Mouse (Mus musculus): ENCODE results near the gene Cep97. TPM values are rescaled to one million over a fixed set of nuclear protein-coding genes. Genes with fewer than 3 reads are reported as not detected.
"Not testable (repeated sequence)": the region's sequence is repeated elsewhere in the genome, so short reads cannot be mapped to it uniquely, and the experiment has no call there.

Gene Cep97
- polyA plus RNA-seq, 1 experiment = 4.6 TPM

DNA sequence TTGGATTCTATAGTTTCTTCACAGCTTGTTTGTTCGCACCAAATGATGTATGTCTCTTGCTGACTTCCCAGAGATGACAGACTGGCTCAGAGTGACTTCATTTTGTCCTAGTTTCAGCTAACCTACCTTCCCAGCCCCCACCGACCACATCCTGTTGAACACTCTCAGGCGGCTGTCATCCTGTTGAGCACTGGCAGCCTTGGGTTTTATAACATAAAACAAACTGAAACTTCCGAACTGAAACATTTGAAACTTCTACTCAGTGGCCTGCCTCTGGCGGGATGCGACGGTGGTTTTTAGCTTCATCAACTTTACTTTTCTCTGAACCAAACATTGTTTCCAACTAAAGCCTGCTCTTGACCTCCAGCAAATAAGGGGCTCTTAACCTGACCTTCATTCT is 14.3 kb upstream of the Cep97 start:
- TF ChIP-seq USF1 (IDR thresholded peaks at IDR 0.05; ENCODE audit: low read depth) (no peak), REST (IDR thresholded peaks at IDR 0.05; ENCODE audit: insufficient read depth, insufficient read length) (no peak), TCF12 (IDR thresholded peaks at IDR 0.05; ENCODE audit: insufficient read depth, poor library complexity, severe bottlenecking) (no peak), MYOD1 (IDR thresholded peaks at IDR 0.05; ENCODE audit: control insufficient read depth in 1 of 3, insufficient read length in 2 of 3, low read depth in 2 of 3) (no peak), MAX (IDR thresholded peaks at IDR 0.05; ENCODE audit: low read depth) (no peak), SRF (IDR thresholded peaks at IDR 0.05; ENCODE audit: control insufficient read depth, insufficient read length, low read depth) (no peak), CEBPB (IDR thresholded peaks at IDR 0.05; ENCODE audit: insufficient read depth, poor library complexity, severe bottlenecking) (no peak), E2F4 (IDR thresholded peaks at IDR 0.05; ENCODE audit: insufficient read depth) (no peak), POLR2AphosphoS2 (IDR thresholded peaks at IDR 0.05; ENCODE audit: insufficient read length, low read depth) (no peak)
- Histone ChIP-seq H3K27me3 (ENCODE audit: control insufficient read depth, insufficient read depth, insufficient read length) (no peaks in the 10 kb centered on the region), H3K36me3 (ENCODE audit: control insufficient read depth, insufficient read depth) (no peaks in the 10 kb centered on the region)

DNA sequence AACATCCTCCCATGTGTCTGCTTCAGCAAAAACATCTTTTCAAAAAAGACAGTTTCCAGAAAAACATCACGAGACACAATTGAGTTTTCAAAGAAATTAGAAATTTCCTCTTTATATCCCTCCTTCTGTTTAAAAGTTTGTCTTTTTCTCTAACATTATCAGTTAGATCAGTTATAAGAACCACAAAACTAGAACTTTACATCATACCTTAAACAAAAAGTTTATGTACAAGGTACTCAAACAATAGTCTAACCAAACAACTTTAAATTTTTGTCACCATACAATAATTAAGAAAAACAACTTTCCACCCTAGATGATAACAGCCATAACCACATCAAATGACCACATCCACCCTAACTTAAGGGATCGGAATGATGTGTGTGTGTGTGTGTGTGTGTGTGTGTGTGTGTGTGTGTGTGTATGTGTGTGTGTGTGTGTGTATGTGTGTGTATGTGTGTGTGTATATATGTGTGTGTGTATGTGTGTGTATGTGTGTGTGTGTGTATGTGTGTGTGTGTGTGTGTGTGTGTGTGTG is 13.3 kb upstream of the Cep97 start:
- H3K79me2 ChIP-seq (ENCODE audit: control insufficient read depth, insufficient read depth); H3ac ChIP-seq (ENCODE audit: control insufficient read depth, insufficient read length): not testable (repeated sequence)

More for the DNA sequence above, 14.3 kb upstream of the Cep97 start:
- no peak overlapping the region for H3ac ChIP-seq (ENCODE audit: control insufficient read depth, insufficient read length)
- no peaks in the 10 kb centered on the region for H3K79me2 ChIP-seq (ENCODE audit: control insufficient read depth, insufficient read depth)
- H3K4me2 ChIP-seq (ENCODE audit: low read depth) = peak overlapping the region; percentile 63
- no peak overlapping the region for H3K4me3 ChIP-seq

DNA sequence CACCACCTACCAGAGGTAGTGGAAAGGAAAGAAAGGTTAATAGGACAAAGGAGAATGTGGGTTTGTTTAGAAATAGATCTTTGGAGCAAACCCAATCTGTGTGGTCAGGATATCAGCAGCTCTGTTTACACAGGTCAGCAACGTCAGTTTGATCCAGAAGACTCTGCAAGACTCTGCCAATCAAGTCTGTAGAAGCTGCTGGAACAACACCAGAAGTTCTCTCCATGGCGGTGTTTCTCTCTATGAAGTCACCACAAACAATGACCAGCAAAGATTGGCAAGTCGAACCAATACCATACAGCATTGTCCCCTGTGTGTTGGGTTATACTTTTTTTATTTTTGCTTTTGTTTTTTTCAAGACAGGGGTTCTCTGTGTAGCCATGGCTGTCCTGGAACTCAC is 12.6 kb upstream of the Cep97 start:
- H3K36me3 ChIP-seq (ENCODE audit: control insufficient read depth, insufficient read depth) = no peaks in the 10 kb centered on the region
- H3K4me3 ChIP-seq = no peak overlapping the region
- no peaks in the 10 kb centered on the region for H3K79me2 ChIP-seq (ENCODE audit: control insufficient read depth, insufficient read depth)
- H3ac ChIP-seq (ENCODE audit: control insufficient read depth, insufficient read length) = no peak overlapping the region
- H3K4me2 ChIP-seq (ENCODE audit: low read depth) = no peak overlapping the region
- no peaks in the 10 kb centered on the region for H3K27me3 ChIP-seq (ENCODE audit: control insufficient read depth, insufficient read depth, insufficient read length)
- TF ChIP-seq POLR2AphosphoS2 (IDR thresholded peaks at IDR 0.05; ENCODE audit: insufficient read length, low read depth) (no peak), CEBPB (IDR thresholded peaks at IDR 0.05; ENCODE audit: insufficient read depth, poor library complexity, severe bottlenecking) (no peak)

More for the DNA sequence above, 13.3 kb upstream of the Cep97 start:
- not testable (repeated sequence) for H3K27me3 ChIP-seq (ENCODE audit: control insufficient read depth, insufficient read depth, insufficient read length); H3K36me3 ChIP-seq (ENCODE audit: control insufficient read depth, insufficient read depth); H3K4me3 ChIP-seq; H3K4me2 ChIP-seq (ENCODE audit: low read depth)

DNA sequence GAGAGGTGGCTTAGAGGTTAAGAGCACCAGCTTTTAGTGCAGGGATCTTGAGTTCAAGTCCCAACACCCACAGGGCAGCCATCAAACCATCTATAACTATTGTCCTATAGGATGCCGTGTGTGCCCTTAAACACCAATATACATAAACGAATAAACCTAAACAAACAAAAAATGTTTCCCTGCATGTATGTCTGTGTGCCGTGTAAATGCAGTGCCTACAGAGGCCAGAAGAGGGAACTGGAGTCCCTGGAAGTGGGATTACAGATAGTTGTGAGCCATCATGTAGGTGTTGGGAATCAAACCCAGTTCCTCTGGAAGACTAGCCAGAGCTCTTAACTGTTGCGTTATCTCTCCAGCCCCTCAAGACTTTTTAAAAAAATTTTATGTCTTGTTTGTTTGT is 6.1 kb upstream of the Cep97 start:
- no peak for TF ChIP-seq MYOD1 (IDR thresholded peaks at IDR 0.05; ENCODE audit: control insufficient read depth in 1 of 3, insufficient read length in 2 of 3, low read depth in 2 of 3)
- TF ChIP-seq MYOG (IDR thresholded peaks at IDR 0.05; ENCODE audit: control insufficient read depth in 1 of 3, insufficient read depth in 1 of 3, insufficient read length in 2 of 3, low read depth in 2 of 3) = no peak
- TF ChIP-seq MAX (IDR thresholded peaks at IDR 0.05; ENCODE audit: low read depth) = no peak
- no peak for TF ChIP-seq POLR2A (IDR thresholded peaks at IDR 0.05; ENCODE audit: insufficient read length, low read depth)
- no peak for TF ChIP-seq TCF12 (IDR thresholded peaks at IDR 0.05; ENCODE audit: insufficient read depth, poor library complexity, severe bottlenecking)
- TF ChIP-seq REST (IDR thresholded peaks at IDR 0.05; ENCODE audit: insufficient read depth, insufficient read length) = no peak
- TF ChIP-seq POLR2AphosphoS2 (IDR thresholded peaks at IDR 0.05; ENCODE audit: insufficient read length, low read depth) = no peak
- no peak for TF ChIP-seq SRF (IDR thresholded peaks at IDR 0.05; ENCODE audit: control insufficient read depth, insufficient read length, low read depth)
- TF ChIP-seq CEBPB (IDR thresholded peaks at IDR 0.05; ENCODE audit: insufficient read depth, poor library complexity, severe bottlenecking) = no peak
- no peak for TF ChIP-seq E2F4 (IDR thresholded peaks at IDR 0.05; ENCODE audit: insufficient read depth)
- no peak for TF ChIP-seq TCF3 (IDR thresholded peaks at IDR 0.05; ENCODE audit: insufficient read length, low read depth)
- TF ChIP-seq USF1 (IDR thresholded peaks at IDR 0.05; ENCODE audit: low read depth) = no peak
- Histone ChIP-seq H3K79me2 (ENCODE audit: control insufficient read depth, insufficient read depth) (no peaks in the 10 kb centered on the region), H3K4me2 (ENCODE audit: low read depth) (no peak overlapping the region), H3K27me3 (ENCODE audit: control insufficient read depth, insufficient read depth, insufficient read length) (no peaks in the 10 kb centered on the region), H3ac (ENCODE audit: control insufficient read depth, insufficient read length) (no peak overlapping the region), H3K36me3 (ENCODE audit: control insufficient read depth, insufficient read depth) (no peaks in the 10 kb centered on the region), H3K4me3 (no peak overlapping the region)

DNA sequence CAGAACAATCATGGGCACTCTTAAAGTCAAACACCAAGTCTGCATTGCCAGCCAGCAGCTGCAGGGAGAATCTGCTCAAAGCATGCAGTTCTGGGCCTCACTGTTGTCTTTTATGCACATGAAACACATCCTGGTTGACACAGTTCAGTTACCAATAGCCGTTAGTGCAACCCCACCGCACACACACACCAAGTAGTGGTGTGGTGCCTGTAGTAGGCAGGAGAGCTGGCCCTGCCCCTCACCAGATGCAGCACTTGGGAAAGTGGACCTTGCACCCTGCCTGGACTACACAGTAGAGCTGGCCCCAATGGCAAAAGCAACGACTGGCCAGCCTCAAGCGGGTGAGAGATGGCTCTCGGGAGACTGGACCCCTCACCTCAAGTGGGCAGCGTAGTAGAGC is 5.0 kb upstream of the Cep97 start:
- no peak overlapping the region for H3K4me3 ChIP-seq
- TF ChIP-seq MYOG (IDR thresholded peaks at IDR 0.05; ENCODE audit: control insufficient read depth in 1 of 3, insufficient read depth in 1 of 3, insufficient read length in 2 of 3, low read depth in 2 of 3) (no peak), MYOD1 (IDR thresholded peaks at IDR 0.05; ENCODE audit: control insufficient read depth in 1 of 3, insufficient read length in 2 of 3, low read depth in 2 of 3) (no peak), USF1 (IDR thresholded peaks at IDR 0.05; ENCODE audit: low read depth) (no peak), REST (IDR thresholded peaks at IDR 0.05; ENCODE audit: insufficient read depth, insufficient read length) (no peak), POLR2AphosphoS2 (IDR thresholded peaks at IDR 0.05; ENCODE audit: insufficient read length, low read depth) (no peak), POLR2A (IDR thresholded peaks at IDR 0.05; ENCODE audit: insufficient read length, low read depth) (no peak), SRF (IDR thresholded peaks at IDR 0.05; ENCODE audit: control insufficient read depth, insufficient read length, low read depth) (no peak), MAX (IDR thresholded peaks at IDR 0.05; ENCODE audit: low read depth) (no peak)
- H3K36me3 ChIP-seq (ENCODE audit: control insufficient read depth, insufficient read depth) = no peaks in the 10 kb centered on the region
- H3K4me2 ChIP-seq (ENCODE audit: low read depth) = no peak overlapping the region
- no peaks in the 10 kb centered on the region for H3K79me2 ChIP-seq (ENCODE audit: control insufficient read depth, insufficient read depth)
- no peak overlapping the region for H3ac ChIP-seq (ENCODE audit: control insufficient read depth, insufficient read length)
- no peaks in the 10 kb centered on the region for H3K27me3 ChIP-seq (ENCODE audit: control insufficient read depth, insufficient read depth, insufficient read length)

All from myocyte (in vitro differentiated cells).